Mouse (Mus musculus): ENCODE results near the gene Ssbp1. TPM values are rescaled to one million over a fixed set of nuclear protein-coding genes. Genes with fewer than 3 reads are reported as not detected.

Gene Ssbp1
- polyA plus RNA-seq, 1 experiment: 39.0 TPM

GRCm38 (mm10) chr6:40454436-40455041, 16.6 kb upstream of the Ssbp1 start:
- Histone ChIP-seq H3K27me3 (ENCODE audit: control insufficient read depth, insufficient read depth, insufficient read length) (peaks cover 4% of the 10 kb centered on the region), H3K4me3 (no peak overlapping the region), H3ac (ENCODE audit: control insufficient read depth, insufficient read length) (no peak overlapping the region), H3K79me2 (ENCODE audit: control insufficient read depth, insufficient read depth) (no peaks in the 10 kb centered on the region), H3K36me3 (ENCODE audit: control insufficient read depth, insufficient read depth) (no peaks in the 10 kb centered on the region), H3K4me2 (ENCODE audit: low read depth) (no peak overlapping the region)
- no peak for TF ChIP-seq SRF (IDR thresholded peaks at IDR 0.05; ENCODE audit: control insufficient read depth, insufficient read length, low read depth)
- TF ChIP-seq MYOD1 (IDR thresholded peaks at IDR 0.05; ENCODE audit: control insufficient read depth in 1 of 3, insufficient read length in 2 of 3, low read depth in 2 of 3): no peak
- no peak for TF ChIP-seq MYOG (IDR thresholded peaks at IDR 0.05; ENCODE audit: control insufficient read depth in 1 of 3, insufficient read depth in 1 of 3, insufficient read length in 2 of 3, low read depth in 2 of 3)
- TF ChIP-seq TCF3 (IDR thresholded peaks at IDR 0.05; ENCODE audit: insufficient read length, low read depth): no peak
- no peak for TF ChIP-seq TCF12 (IDR thresholded peaks at IDR 0.05; ENCODE audit: insufficient read depth, poor library complexity, severe bottlenecking)
- no peak for TF ChIP-seq REST (IDR thresholded peaks at IDR 0.05; ENCODE audit: insufficient read depth, insufficient read length)
- no peak for TF ChIP-seq MAX (IDR thresholded peaks at IDR 0.05; ENCODE audit: low read depth)
- TF ChIP-seq USF1 (IDR thresholded peaks at IDR 0.05; ENCODE audit: low read depth): no peak
- TF ChIP-seq POLR2A (IDR thresholded peaks at IDR 0.05; ENCODE audit: insufficient read length, low read depth): no peak
- no peak for TF ChIP-seq E2F4 (IDR thresholded peaks at IDR 0.05; ENCODE audit: insufficient read depth)
- no peak for TF ChIP-seq POLR2AphosphoS2 (IDR thresholded peaks at IDR 0.05; ENCODE audit: insufficient read length, low read depth)
- no peak for TF ChIP-seq CEBPB (IDR thresholded peaks at IDR 0.05; ENCODE audit: insufficient read depth, poor library complexity, severe bottlenecking)

GRCm38 (mm10) chr6:40465710-40466109, 5.4 kb upstream of the Ssbp1 start:
- H3ac ChIP-seq (ENCODE audit: control insufficient read depth, insufficient read length): no peak overlapping the region
- H3K27me3 ChIP-seq (ENCODE audit: control insufficient read depth, insufficient read depth, insufficient read length): no peaks in the 10 kb centered on the region
- TF ChIP-seq POLR2A (IDR thresholded peaks at IDR 0.05; ENCODE audit: insufficient read length, low read depth) (no peak), MYOD1 (IDR thresholded peaks at IDR 0.05; ENCODE audit: control insufficient read depth in 1 of 3, insufficient read length in 2 of 3, low read depth in 2 of 3) (no peak), POLR2AphosphoS2 (IDR thresholded peaks at IDR 0.05; ENCODE audit: insufficient read length, low read depth) (no peak), E2F4 (IDR thresholded peaks at IDR 0.05; ENCODE audit: insufficient read depth) (no peak), SRF (IDR thresholded peaks at IDR 0.05; ENCODE audit: control insufficient read depth, insufficient read length, low read depth) (no peak), USF1 (IDR thresholded peaks at IDR 0.05; ENCODE audit: low read depth) (no peak), REST (IDR thresholded peaks at IDR 0.05; ENCODE audit: insufficient read depth, insufficient read length) (no peak), MAX (IDR thresholded peaks at IDR 0.05; ENCODE audit: low read depth) (no peak), TCF12 (IDR thresholded peaks at IDR 0.05; ENCODE audit: insufficient read depth, poor library complexity, severe bottlenecking) (no peak), TCF3 (IDR thresholded peaks at IDR 0.05; ENCODE audit: insufficient read length, low read depth) (no peak), MYOG (IDR thresholded peaks at IDR 0.05; ENCODE audit: control insufficient read depth in 1 of 3, insufficient read depth in 1 of 3, insufficient read length in 2 of 3, low read depth in 2 of 3) (no peak), CEBPB (IDR thresholded peaks at IDR 0.05; ENCODE audit: insufficient read depth, poor library complexity, severe bottlenecking) (no peak)
- H3K79me2 ChIP-seq (ENCODE audit: control insufficient read depth, insufficient read depth): no peaks in the 10 kb centered on the region
- H3K36me3 ChIP-seq (ENCODE audit: control insufficient read depth, insufficient read depth): no peaks in the 10 kb centered on the region
- H3K4me2 ChIP-seq (ENCODE audit: low read depth): no peak overlapping the region
- no peak overlapping the region for H3K4me3 ChIP-seq

- Histone ChIP-seq H3K27me3 (ENCODE audit: control insufficient read depth, insufficient read depth, insufficient read length) (no peaks in the 10 kb centered on the region), H3K4me3 (peak overlapping the region; percentile 60), H3ac (ENCODE audit: control insufficient read depth, insufficient read length) (peak overlapping the region; percentile 50), H3K36me3 (ENCODE audit: control insufficient read depth, insufficient read depth) (peaks cover 28% of the 10 kb centered on the region), H3K4me2 (ENCODE audit: low read depth) (peak overlapping the region; percentile 95), H3K79me2 (ENCODE audit: control insufficient read depth, insufficient read depth) (peaks cover 20% of the 10 kb centered on the region)
- TF ChIP-seq POLR2AphosphoS2 (IDR thresholded peaks at IDR 0.05; ENCODE audit: insufficient read length, low read depth) (no peak), MAX (IDR thresholded peaks at IDR 0.05; ENCODE audit: low read depth) (no peak), MYOD1 (IDR thresholded peaks at IDR 0.05; ENCODE audit: control insufficient read depth in 1 of 3, insufficient read length in 2 of 3, low read depth in 2 of 3) (no peak), USF1 (IDR thresholded peaks at IDR 0.05; ENCODE audit: low read depth) (no peak), TCF3 (IDR thresholded peaks at IDR 0.05; ENCODE audit: insufficient read length, low read depth) (no peak), POLR2A (IDR thresholded peaks at IDR 0.05; ENCODE audit: insufficient read length, low read depth) (no peak), TCF12 (IDR thresholded peaks at IDR 0.05; ENCODE audit: insufficient read depth, poor library complexity, severe bottlenecking) (no peak), SRF (IDR thresholded peaks at IDR 0.05; ENCODE audit: control insufficient read depth, insufficient read length, low read depth) (no peak), MYOG (IDR thresholded peaks at IDR 0.05; ENCODE audit: control insufficient read depth in 1 of 3, insufficient read depth in 1 of 3, insufficient read length in 2 of 3, low read depth in 2 of 3) (no peak), REST (IDR thresholded peaks at IDR 0.05; ENCODE audit: insufficient read depth, insufficient read length) (no peak)
Measured at GRCm38 (mm10) chr6:40471720-40472010, 513 bp downstream of the Ssbp1 start.

- Histone ChIP-seq H3ac (ENCODE audit: control insufficient read depth, insufficient read length) (no peak overlapping the region), H3K27me3 (ENCODE audit: control insufficient read depth, insufficient read depth, insufficient read length) (no peaks in the 10 kb centered on the region), H3K36me3 (ENCODE audit: control insufficient read depth, insufficient read depth) (peaks cover 53% of the 10 kb centered on the region), H3K4me2 (ENCODE audit: low read depth) (no peak overlapping the region), H3K4me3 (no peak overlapping the region), H3K79me2 (ENCODE audit: control insufficient read depth, insufficient read depth) (peaks cover 20% of the 10 kb centered on the region)
- TF ChIP-seq MYOG (IDR thresholded peaks at IDR 0.05; ENCODE audit: control insufficient read depth in 1 of 3, insufficient read depth in 1 of 3, insufficient read length in 2 of 3, low read depth in 2 of 3): no peak
- no peak for TF ChIP-seq CEBPB (IDR thresholded peaks at IDR 0.05; ENCODE audit: insufficient read depth, poor library complexity, severe bottlenecking)
- no peak for TF ChIP-seq TCF12 (IDR thresholded peaks at IDR 0.05; ENCODE audit: insufficient read depth, poor library complexity, severe bottlenecking)
- TF ChIP-seq E2F4 (IDR thresholded peaks at IDR 0.05; ENCODE audit: insufficient read depth): no peak
- no peak for TF ChIP-seq SRF (IDR thresholded peaks at IDR 0.05; ENCODE audit: control insufficient read depth, insufficient read length, low read depth)
- no peak for TF ChIP-seq MAX (IDR thresholded peaks at IDR 0.05; ENCODE audit: low read depth)
- no peak for TF ChIP-seq USF1 (IDR thresholded peaks at IDR 0.05; ENCODE audit: low read depth)
- no peak for TF ChIP-seq POLR2A (IDR thresholded peaks at IDR 0.05; ENCODE audit: insufficient read length, low read depth)
- TF ChIP-seq MYOD1 (IDR thresholded peaks at IDR 0.05; ENCODE audit: control insufficient read depth in 1 of 3, insufficient read length in 2 of 3, low read depth in 2 of 3): no peak
- TF ChIP-seq REST (IDR thresholded peaks at IDR 0.05; ENCODE audit: insufficient read depth, insufficient read length): no peak
- TF ChIP-seq TCF3 (IDR thresholded peaks at IDR 0.05; ENCODE audit: insufficient read length, low read depth): no peak
- TF ChIP-seq POLR2AphosphoS2 (IDR thresholded peaks at IDR 0.05; ENCODE audit: insufficient read length, low read depth): no peak
Measured at GRCm38 (mm10) chr6:40476132-40476531, 5.0 kb downstream of the Ssbp1 start.

Data from myocyte (in vitro differentiated cells).